8 mouse cellular contexts compared by ENCODE assay signal in the genomic region with DNA sequence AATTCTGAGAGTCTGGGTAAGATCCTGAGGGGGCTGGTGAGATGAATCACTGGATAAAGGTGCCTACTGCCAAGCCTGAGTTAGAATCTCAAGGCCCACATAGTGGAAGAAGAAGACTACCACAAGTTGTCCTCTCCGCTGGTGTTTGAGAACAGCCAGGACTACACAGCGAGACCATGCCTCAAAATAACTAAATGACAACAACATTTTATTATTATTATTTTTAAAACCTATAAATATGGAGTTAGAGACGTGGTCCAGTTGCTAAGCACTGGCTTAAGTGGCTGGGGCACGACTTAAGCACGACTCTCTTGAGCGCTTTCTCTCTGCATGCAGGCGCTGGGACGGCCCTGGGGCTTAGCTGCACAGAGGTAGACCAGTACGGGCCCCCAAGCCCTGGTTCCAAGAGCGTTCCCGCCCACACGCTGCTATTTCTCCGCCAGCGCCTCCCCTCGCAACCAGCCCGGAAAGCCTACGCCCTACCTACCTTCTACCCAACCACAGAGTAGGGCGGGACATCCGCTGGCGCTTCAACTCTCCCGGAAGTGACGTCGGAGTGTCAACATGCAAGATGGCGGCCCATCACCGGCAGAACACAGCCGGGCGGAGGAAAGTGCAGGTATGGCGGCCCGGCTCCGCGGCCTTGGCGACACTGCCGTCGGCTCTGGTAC. TPM values are rescaled to one million over a fixed set of nuclear protein-coding genes. Genes with fewer than 3 reads are reported as not detected.
A peak's percentile ranks its signal among the peaks of the same experiment; 100 is the strongest.
DNase-seq lines count a peak whose midpoint lies in the region; ATAC-seq and TF ChIP-seq lines count a peak whose summit lies in the region.

A gene (plus strand): TSS at position 540 of the 671 bp plus-strand sequence.

- peak within 1 kb of the TSS; percentile 90 for H3K4me3 ChIP-seq in bone marrow macrophage, adult 2 months (ENCODE audit: insufficient read depth, low read length)
- peak within 1 kb of the TSS; percentile 59 for H3K4me3 ChIP-seq in embryonic fibroblast, embryonic 13.5 days (ENCODE audit: insufficient read depth, low read length)
- H3K4me3 ChIP-seq in kidney, embryonic 14.5 days (ENCODE audit: low read length), result peak within 1 kb of the TSS; percentile 96
- peak within 1 kb of the TSS; percentile 92 for H3K4me3 ChIP-seq in limb, embryonic 15.5 days

- TF ChIP-seq CTCF in bone marrow macrophage, adult 2 months (IDR thresholded peaks at IDR 0.05; ENCODE audit: low read depth, low read length), result no peak
- TF ChIP-seq CTCF in embryonic fibroblast, embryonic 13.5 days (IDR thresholded peaks at IDR 0.05; ENCODE audit: borderline replicate concordance, insufficient read depth, low read length), result no peak

- peak; percentile 99 for DNase-seq in A20 (ENCODE audit: low read depth, low spot score)
- peak; percentile 98 for DNase-seq in heart, adult 9 months (ENCODE audit: low spot score in 2 of 2)
- peak; percentile 92 to 93 for DNase-seq in monocyte, adult 2 months (ENCODE audit: low read depth in 1 of 2, low spot score in 2 of 2)
- peak; percentile 96 to 98 for DNase-seq in spleen, postnatal 36 days (ENCODE audit: low spot score in 2 of 2)

- peaks cover under 1% of the 10 kb centered on the region; the same call in 1 of the 2 replicates for H3K36me3 ChIP-seq in kidney, embryonic 14.5 days (ENCODE audit: control insufficient read depth, insufficient read depth, low read length)
- 0 out of 2 replicates have a peak, but pooled peaks cover 6% of the 10 kb centered on the region for H3K36me3 ChIP-seq in limb, embryonic 15.5 days

- peak; percentile 27; the same call in 1 of the 2 replicates for TF ChIP-seq POLR2A in bone marrow macrophage, adult 2 months (IDR thresholded peaks at IDR 0.05; ENCODE audit: borderline replicate concordance, low read depth, low read length)
- peak; percentile 94 for TF ChIP-seq POLR2A in embryonic fibroblast, embryonic 13.5 days (IDR thresholded peaks at IDR 0.05; ENCODE audit: low read depth, low read length)

- H3K27me3 ChIP-seq in kidney, embryonic 14.5 days (ENCODE audit: control insufficient read depth, insufficient read depth, low read length), result no peaks in the 10 kb centered on the region
- no peaks in the 10 kb centered on the region for H3K27me3 ChIP-seq in limb, embryonic 15.5 days

- 4% methylated on average over 34 of the region's 34 CpGs for WGBS in kidney, embryonic 14.5 days
- 3% methylated on average over 34 of the region's 34 CpGs for WGBS in limb, embryonic 15.5 days

- ATAC-seq in kidney, embryonic 14.5 days (ENCODE audit: low FRiP score, low TSS enrichment), result peak; percentile 99
- peak; percentile 97 for ATAC-seq in limb, embryonic 15.5 days (ENCODE audit: insufficient number of reproducible peaks, low FRiP score, low TSS enrichment, low read depth)

- peaks cover 21% of the 10 kb centered on the region for H3K4me1 ChIP-seq in bone marrow macrophage, adult 2 months (ENCODE audit: control insufficient read depth, insufficient read depth, low read length)
- H3K4me1 ChIP-seq in embryonic fibroblast, embryonic 13.5 days (ENCODE audit: control insufficient read depth, insufficient read depth, low read length), result no peaks in the 10 kb centered on the region
- peaks cover 8% of the 10 kb centered on the region; the same call in 1 of the 2 replicates for H3K4me1 ChIP-seq in kidney, embryonic 14.5 days (ENCODE audit: control insufficient read depth, insufficient read depth, low read length)
- H3K4me1 ChIP-seq in limb, embryonic 15.5 days, result peaks cover 11% of the 10 kb centered on the region

- H3K9me3 ChIP-seq in kidney, embryonic 14.5 days (ENCODE audit: control insufficient read depth, low read length), result no peaks in the 10 kb centered on the region
- no peaks in the 10 kb centered on the region for H3K9me3 ChIP-seq in limb, embryonic 15.5 days

- H3K27ac ChIP-seq in bone marrow macrophage, adult 2 months (ENCODE audit: insufficient read depth, low read depth, low read length), result peak within 1 kb of the TSS; percentile 58
- H3K27ac ChIP-seq in embryonic fibroblast, embryonic 13.5 days (ENCODE audit: insufficient read depth, low read length), result 0 out of 2 replicates have a peak within 1 kb of the TSS, but pooled peaks have one; percentile 28
- peak within 1 kb of the TSS; percentile 70 for H3K27ac ChIP-seq in kidney, embryonic 14.5 days (ENCODE audit: low read depth, low read length)
- peak within 1 kb of the TSS; percentile 79 for H3K27ac ChIP-seq in limb, embryonic 15.5 days

- peak within 1 kb of the TSS; percentile 87 for H3K9ac ChIP-seq in kidney, embryonic 14.5 days (ENCODE audit: low read depth, low read length)
- H3K9ac ChIP-seq in limb, embryonic 15.5 days, result peak within 1 kb of the TSS; percentile 80

- H3K4me2 ChIP-seq in kidney, embryonic 14.5 days (replicated peaks; ENCODE audit: low read depth, low read length), result peak within 1 kb of the TSS; percentile 89
- H3K4me2 ChIP-seq in limb, embryonic 15.5 days, result peak within 1 kb of the TSS; percentile 73

RNA-seq across cellular contexts. Expression of the gene that starts here (rescaled TPM):
- 49.1 and 55.0 TPM in 2 replicates for polyA plus RNA-seq in bone marrow macrophage, adult 2 months (2012; ENCODE audit: insufficient read depth, insufficient read length, missing spikeins)
- polyA plus RNA-seq in embryonic fibroblast, embryonic 13.5 days (2011; ENCODE audit: insufficient read length, low read depth, missing spikeins), result 66.1 and 67.7 TPM in 2 replicates
- polyA plus RNA-seq in kidney, embryonic 14.5 days (2014; fragmentation: Nextera tagmentation; extraction: Ambion mirVana), result 41.8 and 58.4 TPM in 2 replicates
- polyA plus RNA-seq in limb, embryonic 15.5 days (2015; fragmentation: Nextera tagmentation; extraction: Ambion mirVana), result 48.5 and 48.9 TPM in 2 replicates

Comparison
In these comparisons a context has a peak if more than half of its experiments do, and no peak if none do; other contexts are left out.
1. Peak in every context shown above with its lines: DNase-seq, ATAC-seq, H3K4me3 ChIP-seq and H3K27ac ChIP-seq.
2. H3K27ac ChIP-seq: peak in every context shown above with its lines; median percentile 79 in limb, embryonic 15.5 days; 70 in kidney, embryonic 14.5 days; 58 in bone marrow macrophage, adult 2 months; 28 in embryonic fibroblast, embryonic 13.5 days.